8 mouse cellular contexts compared by ENCODE assay signal in the genomic region with DNA sequence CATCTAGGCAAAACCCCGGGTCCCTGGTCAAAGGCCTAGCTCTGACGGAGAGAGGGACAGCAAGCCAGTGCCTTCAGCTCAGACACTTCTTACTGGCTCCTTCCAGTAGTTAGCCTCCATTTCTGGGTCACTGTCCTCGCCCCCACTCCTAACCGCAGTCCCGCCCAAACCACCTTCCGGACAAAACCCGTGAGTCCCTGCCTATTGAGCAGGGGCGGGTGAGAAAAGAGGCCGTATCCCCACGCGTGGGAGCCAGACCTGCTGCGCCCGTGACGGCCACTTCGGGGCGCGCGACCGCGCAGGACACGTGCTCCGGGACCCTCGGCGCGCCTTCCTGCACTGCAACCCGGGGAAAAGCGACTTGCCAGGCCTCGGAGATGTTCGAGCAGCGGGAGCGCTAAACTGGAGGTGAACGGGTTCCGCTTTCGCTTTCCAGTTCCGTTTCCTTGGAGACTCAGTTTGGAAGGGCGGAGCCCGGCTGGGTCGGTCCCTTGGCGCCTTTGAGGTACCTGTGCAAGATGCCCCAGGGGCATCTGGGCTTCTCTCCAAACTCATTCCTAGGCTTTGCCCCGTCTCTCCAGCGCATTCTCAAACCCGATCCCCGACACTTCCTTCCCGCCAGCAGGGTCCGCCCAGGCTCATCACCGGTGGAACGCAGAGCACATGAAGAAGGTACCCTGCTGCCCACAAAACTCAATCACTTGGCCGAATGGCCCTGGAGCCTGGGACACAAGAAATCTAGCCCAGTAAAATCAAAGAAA. TPM values are rescaled to one million over a fixed set of nuclear protein-coding genes. Genes with fewer than 3 reads are reported as not detected.
DNase-seq lines count a peak whose midpoint lies in the region; ATAC-seq lines count a peak whose summit lies in the region.

A gene (minus strand): TSS at position 590 of the 761 bp plus-strand sequence.

- H3K4me2 ChIP-seq in lung, embryonic 16.5 days (ENCODE audit: low read depth, low read length), result peak within 1 kb of the TSS; percentile 60

- H3K27ac ChIP-seq in lung, embryonic 16.5 days (ENCODE audit: low read length), result peak within 1 kb of the TSS; percentile 74

- H3K4me3 ChIP-seq in lung, embryonic 16.5 days (ENCODE audit: low read length), result peak within 1 kb of the TSS; percentile 68

- WGBS in lung, embryonic 16.5 days, result under 1% methylated on average over 47 of the region's 48 CpGs

- peak; percentile 82 for DNase-seq in NIH3T3 (ENCODE audit: low read depth)
- peak; percentile 81 for DNase-seq in cerebellum, adult 9-11 months
- peak; percentile 37 for DNase-seq in layer of hippocampus, adult 9-10 months (ENCODE audit: low spot score)
- peak; percentile 58 for DNase-seq in ovary, adult 18-20 months (ENCODE audit: low spot score)
- peak; percentile 85 for DNase-seq in thymus, postnatal 0 days (ENCODE audit: low spot score)

- peak within 1 kb of the TSS; percentile 74 for H3K9ac ChIP-seq in lung, embryonic 16.5 days (ENCODE audit: low read length)

- peaks cover 8% of the 10 kb centered on the region for H3K4me1 ChIP-seq in lung, embryonic 16.5 days (replicated peaks; ENCODE audit: control insufficient read depth, insufficient read depth, low read length)

- peak; percentile 75 for ATAC-seq in frontal cortex, adult (ENCODE audit: low TSS enrichment)
- ATAC-seq in hematopoietic stem cell, adult 5-6 weeks (replicated peaks in 1 of 2; ENCODE audit: insufficient read depth in 1 of 2, low FRiP score in 2 of 2, low TSS enrichment in 1 of 2, low read depth in 1 of 2, poor library complexity in 2 of 2, severe bottlenecking in 2 of 2), result peak; percentile 85 to 95
- ATAC-seq in lung, embryonic 16.5 days (ENCODE audit: low read depth), result peak; percentile 85

- H3K27me3 ChIP-seq in lung, embryonic 16.5 days (ENCODE audit: control insufficient read depth, insufficient read depth, low read depth, low read length), result no peaks in the 10 kb centered on the region

- peaks cover 5% of the 10 kb centered on the region; the same call in 1 of the 2 replicates for H3K36me3 ChIP-seq in lung, embryonic 16.5 days (ENCODE audit: control insufficient read depth, insufficient read depth, low read length)

- no peaks in the 10 kb centered on the region for H3K9me3 ChIP-seq in lung, embryonic 16.5 days (ENCODE audit: control insufficient read depth, low read length)

RNA-seq across cellular contexts. Expression of the gene that starts here (rescaled TPM):
- total RNA-seq in hematopoietic stem cell, adult 5-6 weeks (2017), result 56.7 and 70.0 TPM in 2 replicates
- 21.0 and 22.1 TPM in 2 replicates for polyA plus RNA-seq in lung, embryonic 16.5 days (2015; fragmentation: Nextera tagmentation; extraction: Ambion mirVana)
- 30.1 and 32.4 TPM in 2 replicates for polyA plus RNA-seq in thymus, postnatal 0 days (2015; fragmentation: Nextera tagmentation; extraction: Ambion mirVana)

Comparison
In these comparisons a context has a peak if more than half of its experiments do, and no peak if none do; other contexts are left out.
1. Peak in every context shown above with its lines: DNase-seq, ATAC-seq, H3K4me3 ChIP-seq and H3K27ac ChIP-seq.